Mouse (Mus musculus): Measurements from ENCODE around the gene Inppl1. TPM values are rescaled to one million over a fixed set of nuclear protein-coding genes. Genes with fewer than 3 reads are reported as not detected.

Inppl1 gene
- polyA plus RNA-seq, 1 experiment, result 70.0 TPM

- no peak for DNase-seq (ENCODE audit: low read depth)
Observed at GRCm38 (mm10) chr7:101844186-101844585, 6.2 kb upstream of the Inppl1 start.

DNA sequence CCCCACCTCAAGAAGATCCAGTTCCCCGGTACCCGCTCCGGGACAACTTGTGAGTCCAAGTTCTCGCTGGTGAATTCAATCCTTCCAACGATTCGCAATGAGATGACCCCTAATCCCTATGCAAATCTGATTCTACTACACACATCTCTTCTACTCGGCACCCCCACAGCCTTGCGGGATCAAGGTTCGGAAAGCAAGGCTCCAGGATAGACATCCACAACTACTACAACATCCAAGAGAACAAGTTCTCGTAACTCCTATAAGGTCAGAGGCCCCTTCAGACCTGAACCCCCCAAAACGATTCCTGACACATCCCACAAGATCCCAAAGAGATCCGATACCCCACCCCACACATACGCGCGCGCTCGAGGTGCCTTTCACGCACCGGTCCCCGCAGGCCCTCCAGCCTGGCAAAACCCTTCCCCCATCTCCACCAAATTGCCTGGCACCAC is 849 bp downstream of the Inppl1 start:
- DNase-seq (ENCODE audit: low read depth), result no peak

DNA sequence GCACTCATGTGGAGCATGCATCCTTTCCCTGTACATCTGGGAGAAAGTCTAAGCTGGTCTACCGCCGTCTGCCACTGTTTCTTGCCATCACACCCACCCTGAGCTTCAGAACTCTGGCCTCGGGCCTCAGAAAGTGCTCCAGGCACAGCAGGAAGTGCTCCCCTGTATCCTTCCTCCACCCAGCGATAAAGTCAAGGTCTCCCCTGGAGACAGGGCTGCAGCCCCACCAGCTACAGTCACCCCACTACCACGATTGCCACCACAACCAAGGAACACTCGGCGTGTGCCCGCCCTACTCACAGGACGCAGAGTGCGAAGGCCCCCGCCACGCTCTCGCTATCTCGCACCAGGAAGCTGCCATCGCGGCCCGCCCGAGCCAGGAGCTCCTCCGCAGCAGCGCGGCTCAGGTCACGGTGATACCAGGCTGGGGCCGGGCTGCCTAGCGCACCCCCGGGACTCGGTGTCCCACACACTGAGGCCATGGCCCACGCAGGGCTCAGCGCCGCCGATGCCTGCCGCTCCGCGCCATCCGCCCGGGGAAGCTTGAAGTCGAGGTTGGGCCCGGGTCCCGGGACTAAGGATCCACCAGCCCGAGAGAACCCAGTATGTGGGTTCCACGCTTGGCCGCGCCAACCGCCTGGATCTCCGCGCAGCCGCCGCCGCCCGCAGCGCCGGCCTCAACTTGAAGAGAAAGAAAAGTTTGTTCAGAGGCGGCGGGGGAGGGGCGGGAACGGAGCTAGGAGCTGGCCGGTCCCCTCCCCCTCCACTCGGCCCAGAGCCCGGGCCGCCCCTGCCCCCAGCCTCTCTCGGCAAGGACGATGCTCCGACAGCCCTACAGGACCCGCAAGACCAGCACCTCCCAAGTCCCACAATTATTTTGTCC is 1.5 kb downstream of the Inppl1 start:
- no peak for DNase-seq (ENCODE audit: low read depth)

DNA sequence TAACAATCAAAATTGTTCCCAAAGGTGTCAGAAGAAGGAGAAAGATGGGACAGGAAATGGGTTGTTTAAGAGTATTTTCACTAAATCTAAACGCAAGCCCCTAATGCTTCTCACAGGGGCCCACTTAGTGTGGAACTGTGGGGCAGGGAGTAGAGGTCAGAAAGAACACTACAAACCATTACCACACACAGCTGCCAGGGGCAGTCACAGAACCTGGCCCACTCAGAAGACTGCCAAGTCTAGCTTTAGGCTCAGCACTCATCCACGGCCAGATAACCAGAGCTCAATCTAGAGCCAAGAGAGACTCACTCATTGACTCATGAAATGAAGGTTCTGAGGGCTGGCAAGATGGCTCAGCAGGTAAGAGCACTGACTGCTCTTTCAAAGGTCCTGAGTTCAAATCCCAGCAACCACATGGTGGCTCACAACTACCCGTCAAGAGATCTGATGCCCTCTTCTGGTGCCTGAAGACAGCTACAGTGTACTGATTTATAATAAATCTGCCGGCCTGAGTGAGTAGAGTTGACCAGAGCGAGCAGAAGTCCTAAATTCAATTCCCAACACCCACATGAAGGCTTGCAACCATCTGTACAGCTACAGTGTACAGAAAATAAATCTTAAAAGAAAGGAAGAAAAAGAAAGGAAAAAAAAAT is 2.4 kb downstream of the Inppl1 start:
- DNase-seq (ENCODE audit: low read depth), result no peak

DNA sequence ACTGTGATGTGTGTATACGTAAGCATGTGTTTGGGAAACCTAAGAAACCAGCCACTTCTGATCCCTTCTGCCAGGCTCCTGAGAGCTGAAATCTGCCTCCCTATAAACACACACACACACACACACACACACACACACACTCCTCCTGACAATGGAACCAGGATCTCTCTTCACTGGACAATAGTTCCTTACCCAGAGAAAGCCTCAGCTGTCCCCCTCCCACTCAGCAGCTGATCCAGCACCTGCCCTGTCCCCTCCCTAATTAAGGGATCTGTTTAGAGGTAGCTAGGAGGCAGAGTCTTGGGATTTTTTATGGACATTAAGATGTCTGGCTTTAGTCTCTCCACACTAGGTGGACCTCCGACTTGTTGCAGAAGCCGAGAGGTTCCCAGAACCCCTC is 3.1 kb downstream of the Inppl1 start:
- DNase-seq (ENCODE audit: low read depth), result no peak

GRCm38 (mm10) chr7:101833916-101834584 is 4.0 kb downstream of the Inppl1 start:
- no peak for DNase-seq (ENCODE audit: low read depth)

DNA sequence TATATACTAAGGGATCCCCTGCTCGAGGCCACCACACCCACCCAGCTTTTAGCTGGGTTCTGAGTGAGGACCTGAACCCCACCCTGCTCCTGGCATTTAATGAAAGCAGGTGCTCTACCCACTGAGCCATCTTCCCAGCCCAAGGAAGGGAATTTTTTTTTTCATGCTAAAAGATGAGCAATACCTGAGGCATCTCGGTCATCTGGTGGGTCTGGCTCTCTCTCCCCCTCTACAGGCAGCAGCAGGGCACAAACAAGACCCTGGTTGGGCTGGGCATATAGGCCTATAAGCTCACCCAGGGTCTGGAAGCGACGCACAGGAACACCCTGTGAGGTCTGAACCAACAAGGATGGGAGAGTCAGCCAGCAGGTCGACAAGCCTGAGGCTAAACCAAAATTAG is 4.7 kb downstream of the Inppl1 start:
- no peak for DNase-seq (ENCODE audit: low read depth)

- no peak for DNase-seq (ENCODE audit: low read depth)
Observed at GRCm38 (mm10) chr7:101832372-101832771, 5.7 kb downstream of the Inppl1 start.

DNA sequence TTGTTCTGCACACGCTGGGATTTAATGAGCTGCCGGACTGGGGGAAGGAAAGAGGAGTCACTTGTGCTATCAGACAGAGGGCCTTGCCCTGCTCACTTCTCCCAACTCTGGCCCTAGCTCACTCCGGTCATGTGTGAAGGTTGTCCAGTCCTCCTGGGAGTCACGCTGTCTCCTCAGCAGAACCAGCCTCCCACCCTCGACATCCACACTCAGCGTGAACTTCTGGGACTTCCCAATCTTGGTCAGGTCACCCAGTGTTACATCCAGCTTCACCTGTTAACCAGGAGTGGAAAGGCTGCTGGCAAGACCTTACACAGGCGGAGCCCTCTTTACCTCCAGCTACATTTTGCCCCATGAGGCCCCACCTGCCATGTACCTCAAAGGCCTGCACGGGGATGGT is 6.6 kb downstream of the Inppl1 start:
- DNase-seq (ENCODE audit: low read depth), result no peak

GRCm38 (mm10) chr7:101830373-101830772 is 7.7 kb downstream of the Inppl1 start:
- no peak for DNase-seq (ENCODE audit: low read depth)

DNA sequence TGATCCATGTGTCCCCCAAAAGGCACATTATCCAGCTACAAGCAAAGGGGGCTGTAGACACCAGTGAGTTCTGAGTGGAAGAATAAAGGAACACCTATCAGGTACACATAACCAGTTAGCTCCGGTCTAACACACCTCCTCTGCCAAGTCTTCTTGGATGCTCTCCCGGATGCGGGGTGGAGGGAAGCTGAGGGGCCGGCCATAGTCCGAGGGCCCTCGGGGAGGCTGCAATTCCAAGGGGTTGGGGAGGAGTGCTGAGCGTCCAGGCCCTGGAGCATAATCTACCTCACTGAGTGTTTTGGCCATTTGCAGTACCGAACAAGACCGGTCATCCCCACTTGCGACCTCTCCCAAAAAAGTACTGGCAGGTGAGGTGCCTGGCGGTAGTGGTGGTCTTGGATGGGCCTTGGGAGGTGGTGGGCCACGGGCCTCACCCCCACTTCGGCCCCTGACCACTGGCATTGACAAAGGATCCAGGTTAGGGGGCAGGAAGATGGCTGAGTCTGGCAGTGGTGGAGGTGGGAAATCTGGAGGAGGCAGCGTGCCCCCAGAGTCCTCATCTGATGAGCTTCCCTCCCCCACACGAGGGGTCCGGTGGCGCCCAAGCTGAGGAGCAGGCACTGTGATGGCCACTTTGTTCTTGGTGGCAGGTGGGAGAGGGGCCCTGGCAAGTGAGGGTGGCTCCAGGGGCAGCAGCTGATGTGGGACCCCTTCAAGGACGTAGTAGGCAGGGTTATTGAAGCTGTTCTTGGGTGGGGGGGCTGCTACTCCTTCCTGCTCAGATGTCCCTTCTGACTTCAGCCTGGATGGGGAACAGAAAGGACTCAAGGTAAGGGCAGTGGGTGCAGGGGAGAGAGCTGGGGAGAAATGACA is 14.0 kb downstream of the Inppl1 start:
- DNase-seq (ENCODE audit: low read depth), result no peak

DNA sequence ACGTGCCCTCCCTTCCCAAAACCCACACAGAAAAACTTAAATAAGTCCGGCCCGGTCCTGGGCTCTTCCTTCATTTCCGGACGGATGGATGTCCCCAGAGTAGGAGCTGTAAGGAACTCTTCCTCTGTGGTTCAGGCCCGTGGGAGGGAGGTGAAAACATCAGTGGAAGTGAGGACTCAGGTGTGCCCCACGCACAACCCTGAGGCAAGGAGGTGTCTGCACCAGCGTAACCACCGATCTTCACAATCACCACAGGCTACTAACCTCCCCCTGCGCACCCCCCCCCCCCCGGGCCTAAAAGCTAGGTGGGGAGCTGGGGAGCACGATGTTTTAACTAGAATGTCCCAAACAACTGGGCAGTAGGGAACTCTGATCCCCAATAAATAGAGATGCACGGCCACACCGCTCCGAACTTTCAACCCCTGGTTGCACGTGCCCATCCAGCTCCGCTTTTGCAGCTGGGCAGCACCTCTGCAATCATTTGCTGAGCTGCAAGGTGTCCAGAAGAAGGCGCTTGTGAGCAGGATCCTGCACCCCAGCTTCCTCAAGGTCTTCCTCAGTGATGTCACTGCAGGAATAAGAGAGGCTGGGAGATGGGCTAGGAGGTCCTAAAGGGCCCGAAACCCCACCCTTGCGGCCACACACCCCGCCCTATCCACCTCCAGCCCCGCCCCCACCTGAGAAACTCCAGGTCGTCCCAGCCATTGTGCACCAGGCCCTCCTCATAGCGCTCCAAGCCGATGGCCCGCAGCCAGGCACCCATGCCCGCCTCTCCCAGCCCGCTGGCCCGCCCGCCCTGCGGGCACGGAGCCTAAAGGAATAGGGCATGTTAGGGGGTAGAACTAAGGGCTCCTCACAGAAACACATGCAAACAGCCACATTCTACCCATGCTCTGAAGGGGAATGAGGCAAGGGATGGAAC is 14.9 kb downstream of the Inppl1 start:
- DNase-seq (ENCODE audit: low read depth), result no peak

- no peak for DNase-seq (ENCODE audit: low read depth)
Observed at GRCm38 (mm10) chr7:101821571-101822501, 16.2 kb downstream of the Inppl1 start.

DNA sequence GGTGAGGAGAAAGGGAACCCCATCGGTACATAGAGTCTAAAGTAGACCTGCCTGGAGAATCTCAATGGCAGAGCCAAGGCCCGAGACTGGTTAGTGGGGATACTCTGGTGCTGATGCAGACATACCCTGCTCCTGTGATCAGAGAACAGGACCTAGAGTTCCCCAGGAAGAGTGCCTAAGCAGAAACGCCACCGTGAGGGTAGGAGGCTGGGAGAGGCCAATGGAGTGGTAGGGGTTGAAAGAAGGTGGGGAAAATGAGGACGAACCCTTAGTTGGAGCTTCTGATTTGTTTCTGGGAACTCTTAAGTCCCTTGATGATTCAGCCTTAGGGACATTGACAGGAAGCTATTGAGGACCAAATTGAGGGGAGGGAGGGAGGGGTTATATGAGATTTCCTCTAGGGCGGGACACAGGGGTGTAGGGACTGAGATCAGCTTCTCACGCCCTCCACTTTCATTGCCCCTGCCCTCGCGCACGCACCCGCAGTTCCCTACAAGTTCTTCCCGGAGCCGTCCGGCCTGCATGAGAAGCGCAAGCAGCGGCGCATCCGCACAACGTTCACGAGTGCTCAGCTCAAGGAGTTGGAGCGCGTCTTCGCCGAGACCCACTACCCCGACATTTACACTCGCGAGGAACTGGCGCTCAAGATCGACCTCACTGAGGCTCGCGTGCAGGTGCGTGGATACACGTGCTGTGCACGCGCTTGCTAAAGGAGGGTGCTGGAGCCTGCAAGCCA is 17.6 kb downstream of the Inppl1 start:
- no peak for DNase-seq (ENCODE audit: low read depth)

- no peak for DNase-seq (ENCODE audit: low read depth)
Observed at GRCm38 (mm10) chr7:101817861-101818401, 20.1 kb downstream of the Inppl1 start, which contains the start of gene Phox2a. TSS of gene Phox2a (plus strand) at chr7:101818313.

DNA sequence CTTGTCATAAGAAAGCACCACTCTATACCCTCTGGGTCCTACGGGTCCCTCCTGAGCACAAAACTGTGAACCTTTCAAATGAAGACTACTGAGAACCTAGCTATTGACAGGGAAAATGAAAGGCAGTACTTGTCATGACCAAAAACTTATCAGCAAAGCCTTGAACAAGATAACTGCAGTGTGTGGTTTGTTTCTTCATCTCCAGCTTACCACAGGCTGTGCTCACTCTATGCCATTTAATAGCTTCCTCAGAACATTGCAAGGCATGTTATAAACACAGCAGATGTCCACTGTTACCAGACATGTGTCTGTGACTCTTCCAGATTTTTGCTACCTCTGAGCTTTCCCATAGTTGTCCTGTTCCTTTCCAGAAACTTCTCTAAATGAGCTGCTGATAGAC is 61.0 kb downstream of the Inppl1 start:
- no peak for DNase-seq (ENCODE audit: low read depth)

GRCm38 (mm10) chr7:101772687-101773086 is 65.3 kb downstream of the Inppl1 start:
- DNase-seq (ENCODE audit: low read depth), result no peak
